Mouse (Mus musculus) embryonic facial prominence, embryonic 11.5 days (tissue): ENCODE data around the gene Pcid2. TPM values are rescaled to one million over a fixed set of nuclear protein-coding genes. Genes with fewer than 3 reads are reported as not detected.

Experiments
- ATAC-seq: fragments of 200-750 bp; cut with Nextera tagmentation; replicated peaks from 2 replicates; pipeline ENCODE4 v1.8.0; 2017; ENCODE audit warnings: low read depth; ENCODE audit not compliant: insufficient number of reproducible peaks, low FRiP score, low TSS enrichment
- DNase-seq: peaks from one replicate; pipeline ENCODE4 v3.0.0-alpha.2; 2015; ENCODE audit warnings: low spot score
- H3K27ac ChIP-seq: fragments of 300-500 bp; sonication (generic); replicated peaks from 2 replicates; pipeline ENCODE4 v1.5.1; 2014; ENCODE audit warnings: mild to moderate bottlenecking, low read depth, low read length, control low read depth
- H3K27me3 ChIP-seq: fragments of 300-500 bp; sonication (generic); 2 replicates; pipeline ENCODE4 v1.6.1; 2014; ENCODE audit warnings: mild to moderate bottlenecking, low read length, moderate library complexity, mixed read lengths; ENCODE audit not compliant: control insufficient read depth, insufficient read depth
- H3K36me3 ChIP-seq: fragments of 300-500 bp; sonication (generic); replicated peaks from 2 replicates; pipeline ENCODE4 v1.6.1; 2014; ENCODE audit warnings: low read depth, mild to moderate bottlenecking, low read length, moderate library complexity, mixed read lengths; ENCODE audit not compliant: control insufficient read depth, insufficient read depth
- H3K4me1 ChIP-seq: fragments of 300-500 bp; sonication (generic); 2 replicates; pipeline ENCODE4 v1.6.1; 2014; ENCODE audit warnings: low read length, mixed read lengths; ENCODE audit not compliant: control insufficient read depth, insufficient read depth
- H3K4me2 ChIP-seq: fragments of 300-500 bp; sonication (generic); 2 replicates; pipeline ENCODE4 v1.6.1; 2014; ENCODE audit warnings: low read depth, mild to moderate bottlenecking, control low read depth, low read length, moderate library complexity
- H3K4me3 ChIP-seq: fragments of 300-500 bp; sonication (generic); 2 replicates; pipeline ENCODE4 v1.5.1; 2014; ENCODE audit warnings: low read depth, low read length, control low read depth
- H3K9ac ChIP-seq: fragments of 300-500 bp; sonication (generic); replicated peaks from 2 replicates; pipeline ENCODE4 v1.6.1; 2014; ENCODE audit warnings: mild to moderate bottlenecking, control low read depth, low read length
- H3K9me3 ChIP-seq: fragments of 300-500 bp; sonication (generic); replicated peaks from 2 replicates; pipeline ENCODE4 v1.6.1; 2016; ENCODE audit warnings: mild to moderate bottlenecking, low read length, inconsistent platforms, mixed read lengths; ENCODE audit not compliant: control insufficient read depth
- WGBS: fragments of 180-500 bp; shearing (Covaris S2); extraction: QIAGEN DNeasy Blood & Tissue Kit; methylation state at CpG from one replicate; pipeline ENCODE4 v1.1.7; 2014; 5-methylcytosine and 5-hydroxymethylcytosine counted together
- polyA plus RNA-seq: library from polyadenylated mRNA; unstranded; fragments of >200 nt; fragmentation: Nextera tagmentation; extraction: Ambion mirVana; gene quantifications from 2 replicates; pipeline ENCODE4 v1.2.1, GENCODE M21; 2014

Gene Pcid2
- polyA plus RNA-seq, 1 experiment from 2014 or later, result 50.1 TPM

- Histone ChIP-seq H3K4me3 (no peak overlapping the region), H3K27ac (no peak overlapping the region), H3K9ac (no peak overlapping the region), H3K36me3 (peaks cover 5% of the 10 kb centered on the region; the same call in 1 of the 2 replicates), H3K27me3 (no peaks in the 10 kb centered on the region), H3K9me3 (no peaks in the 10 kb centered on the region), H3K4me1 (no peaks in the 10 kb centered on the region), H3K4me2 (no peak overlapping the region)
- 94% methylated on average over 11 of the region's 11 CpGs for WGBS
- DNase-seq, result no peak
- ATAC-seq, result no peak
These were observed 32.0 kb downstream of the Pcid2 start for GRCm38 (mm10) chr8:13073255-13073654.

- no peaks in the 10 kb centered on the region for H3K4me1 ChIP-seq
- H3K9me3 ChIP-seq, result no peaks in the 10 kb centered on the region
- no peak overlapping the region for H3K4me2 ChIP-seq
- no peak overlapping the region for H3K27ac ChIP-seq
- H3K36me3 ChIP-seq, result no peaks in the 10 kb centered on the region
- no peaks in the 10 kb centered on the region for H3K27me3 ChIP-seq
- no peak overlapping the region for H3K4me3 ChIP-seq
- ATAC-seq (no peak), DNase-seq (no peak)
- 69% methylated on average over 16 of the region's 16 CpGs for WGBS
- H3K9ac ChIP-seq, result no peak overlapping the region
These were observed 42.1 kb downstream of the Pcid2 start for GRCm38 (mm10) chr8:13063112-13063511.

- no peak for ATAC-seq
- WGBS, result 81% methylated on average over 17 of the region's 17 CpGs
- Histone ChIP-seq H3K9ac (no peak within 1 kb of the TSS), H3K4me3 (no peak within 1 kb of the TSS), H3K4me1 (no peaks in the 10 kb centered on the region), H3K27me3 (no peaks in the 10 kb centered on the region), H3K36me3 (no peaks in the 10 kb centered on the region), H3K9me3 (no peaks in the 10 kb centered on the region), H3K27ac (no peak within 1 kb of the TSS), H3K4me2 (no peak within 1 kb of the TSS)
- no peak for DNase-seq
These were observed 44.7 kb downstream of the Pcid2 start, which contains the start of gene Proz for GRCm38 (mm10) chr8:13060441-13061150. Gene Proz (plus strand): TSS chr8:13060914.

GRCm38 (mm10) chr8:13057351-13057750 is 47.9 kb downstream of the Pcid2 start:
- no peaks in the 10 kb centered on the region for H3K27me3 ChIP-seq

GRCm38 (mm10) chr8:13050550-13050949 is 54.7 kb downstream of the Pcid2 start:
- WGBS, result 81% methylated on average over 10 of the region's 10 CpGs
- no peaks in the 10 kb centered on the region for H3K4me1 ChIP-seq
- ATAC-seq, result no peak

More at GRCm38 (mm10) chr8:13057351-13057750, 47.9 kb downstream of the Pcid2 start:
- no peak for ATAC-seq
- 82% methylated on average over 4 of the region's 4 CpGs for WGBS
- Histone ChIP-seq H3K4me1 (no peaks in the 10 kb centered on the region), H3K36me3 (no peaks in the 10 kb centered on the region), H3K4me3 (no peak overlapping the region), H3K4me2 (no peak overlapping the region), H3K9ac (no peak overlapping the region), H3K27ac (no peak overlapping the region), H3K9me3 (no peaks in the 10 kb centered on the region)
- no peak for DNase-seq

GRCm38 (mm10) chr8:13047652-13048051 is 57.6 kb downstream of the Pcid2 start:
- no peak overlapping the region for H3K27ac ChIP-seq
- no peaks in the 10 kb centered on the region for H3K36me3 ChIP-seq
- no peak for ATAC-seq
- no peak overlapping the region for H3K9ac ChIP-seq
- 64% methylated on average over 5 of the region's 5 CpGs for WGBS
- H3K4me2 ChIP-seq, result no peak overlapping the region
- H3K27me3 ChIP-seq, result no peaks in the 10 kb centered on the region
- no peak overlapping the region for H3K4me3 ChIP-seq
- no peak for DNase-seq
- H3K4me1 ChIP-seq, result no peaks in the 10 kb centered on the region
- H3K9me3 ChIP-seq, result no peaks in the 10 kb centered on the region

More at GRCm38 (mm10) chr8:13050550-13050949, 54.7 kb downstream of the Pcid2 start:
- Histone ChIP-seq H3K4me3 (no peak overlapping the region), H3K27me3 (no peaks in the 10 kb centered on the region), H3K9ac (no peak overlapping the region), H3K4me2 (no peak overlapping the region), H3K36me3 (no peaks in the 10 kb centered on the region), H3K27ac (no peak overlapping the region), H3K9me3 (no peaks in the 10 kb centered on the region)
- DNase-seq, result no peak

GRCm38 (mm10) chr8:13041459-13041858 is 63.8 kb downstream of the Pcid2 start:
- DNase-seq (no peak), ATAC-seq (no peak)
- 90% methylated on average over 4 of the region's 4 CpGs for WGBS
- Histone ChIP-seq H3K4me3 (no peak overlapping the region), H3K27me3 (no peaks in the 10 kb centered on the region), H3K9ac (no peak overlapping the region), H3K4me2 (no peak overlapping the region), H3K36me3 (no peaks in the 10 kb centered on the region), H3K9me3 (no peaks in the 10 kb centered on the region), H3K27ac (no peak overlapping the region), H3K4me1 (no peaks in the 10 kb centered on the region)

GRCm38 (mm10) chr8:13039054-13039453 is 66.2 kb downstream of the Pcid2 start:
- no peak for ATAC-seq
- H3K9me3 ChIP-seq, result no peaks in the 10 kb centered on the region
- WGBS, result 84% methylated on average over 6 of the region's 6 CpGs
- DNase-seq, result no peak
- no peaks in the 10 kb centered on the region for H3K27me3 ChIP-seq
- H3K4me3 ChIP-seq, result no peak overlapping the region
- no peak overlapping the region for H3K9ac ChIP-seq
- no peaks in the 10 kb centered on the region for H3K36me3 ChIP-seq
- no peak overlapping the region for H3K4me2 ChIP-seq
- H3K4me1 ChIP-seq, result no peaks in the 10 kb centered on the region
- no peak overlapping the region for H3K27ac ChIP-seq
